Mouse (Mus musculus) C2C12 (cell line): ENCODE data around the gene Krt9. TPM values are rescaled to one million over a fixed set of nuclear protein-coding genes. Genes with fewer than 3 reads are reported as not detected.
A peak's percentile ranks its signal among the peaks of the same experiment; 100 is the strongest.

Experiments
- H3K27me3 ChIP-seq: one replicate; pipeline ENCODE4 v1.6.1; 2011; ENCODE audit not compliant: control insufficient read depth, insufficient read depth, insufficient read length
- H3K36me3 ChIP-seq: one replicate; pipeline ENCODE4 v1.6.1; 2011; ENCODE audit not compliant: control insufficient read depth, insufficient read depth
- H3K4me3 ChIP-seq: one replicate; pipeline ENCODE4 v1.5.1; 2011; ENCODE audit warnings: mild to moderate bottlenecking, control low read depth; ENCODE audit not compliant: poor library complexity, insufficient read depth, severe bottlenecking
- H3K79me2 ChIP-seq: one replicate; pipeline ENCODE4 v1.6.1; 2011; ENCODE audit not compliant: control insufficient read depth, insufficient read depth
- H3K79me3 ChIP-seq: one replicate; pipeline ENCODE4 v1.6.1; 2011; ENCODE audit warnings: low read depth, control low read depth
- H3ac ChIP-seq: one replicate; pipeline ENCODE3; 2011; ENCODE audit warnings: low read depth; ENCODE audit not compliant: control insufficient read depth, insufficient read length
- CEBPB ChIP-seq: IDR thresholded peaks from one replicate; pipeline ENCODE4 v1.6.1; 2011; ENCODE audit warnings: low read depth, mild to moderate bottlenecking, control low read depth, moderate library complexity
- CTCF ChIP-seq: IDR thresholded peaks from one replicate; pipeline ENCODE4 v1.5.1; 2011; ENCODE audit not compliant: control insufficient read depth, insufficient read depth, insufficient read length
- FOSL1 ChIP-seq: IDR thresholded peaks from one replicate; pipeline ENCODE4 v1.8.0; 2011; ENCODE audit warnings: mild to moderate bottlenecking, low read length; ENCODE audit not compliant: poor library complexity, insufficient read depth, severe bottlenecking
- MAX ChIP-seq: IDR thresholded peaks from one replicate; pipeline ENCODE4 v1.6.1; 2011; ENCODE audit warnings: mild to moderate bottlenecking, control low read depth
- MYOD1 ChIP-seq: IDR thresholded peaks from one replicate; pipeline ENCODE4 v1.6.1; 2011; ENCODE audit warnings: low read depth; ENCODE audit not compliant: control insufficient read depth, insufficient read length
- MYOG ChIP-seq: IDR thresholded peaks from one replicate; pipeline ENCODE4 v1.6.1; 2011; ENCODE audit not compliant: control insufficient read depth, insufficient read length; ENCODE audit errors: extremely low read depth
- USF1 ChIP-seq: IDR thresholded peaks from one replicate; pipeline ENCODE4 v1.6.1; 2011; ENCODE audit warnings: low read depth, mild to moderate bottlenecking, control low read depth, moderate library complexity
- polyA plus RNA-seq: library from polyadenylated mRNA; unstranded; fragments of >200 nt; fragmentation: generic; extraction: Trizol; gene quantifications from one replicate; pipeline ENCODE4 v1.2.1, GENCODE M21; 2012; ENCODE audit warnings: missing spikeins

The Krt9 gene
- polyA plus RNA-seq, 1 experiment, result 1.8 TPM

GRCm38 (mm10) chr11:100157908-100158477 lies 35.1 kb downstream of the Krt9 start:
- Histone ChIP-seq H3K27me3 (no peaks in the 10 kb centered on the region), H3K36me3 (no peaks in the 10 kb centered on the region), H3K4me3 (no peak overlapping the region), H3K79me3 (no peaks in the 10 kb centered on the region), H3K79me2 (no peaks in the 10 kb centered on the region), H3ac (no peak overlapping the region)
- TF ChIP-seq CTCF (no peak), FOSL1 (no peak), CEBPB (no peak), MYOD1 (no peak), USF1 (no peak), MAX (no peak), MYOG (no peak)

GRCm38 (mm10) chr11:100157331-100157730 lies 35.7 kb downstream of the Krt9 start:
- no peaks in the 10 kb centered on the region for H3K79me2 ChIP-seq
- no peaks in the 10 kb centered on the region for H3K27me3 ChIP-seq
- H3ac ChIP-seq, result no peak overlapping the region
- H3K36me3 ChIP-seq, result no peaks in the 10 kb centered on the region
- no peak overlapping the region for H3K4me3 ChIP-seq
- TF ChIP-seq MYOD1 (no peak), MAX (no peak)
- no peaks in the 10 kb centered on the region for H3K79me3 ChIP-seq

- H3K79me3 ChIP-seq, result no peaks in the 10 kb centered on the region
- no peaks in the 10 kb centered on the region for H3K36me3 ChIP-seq
- H3ac ChIP-seq, result no peak overlapping the region
- H3K4me3 ChIP-seq, result no peak overlapping the region
- H3K27me3 ChIP-seq, result no peaks in the 10 kb centered on the region
- H3K79me2 ChIP-seq, result no peaks in the 10 kb centered on the region
- TF ChIP-seq USF1 (no peak), FOSL1 (no peak), CEBPB (no peak), CTCF (no peak), MAX (no peak), MYOG (no peak), MYOD1 (no peak)
These were observed 37.4 kb downstream of the Krt9 start for GRCm38 (mm10) chr11:100155497-100156255.

- Histone ChIP-seq H3K79me3 (no peaks in the 10 kb centered on the region), H3ac (no peak within 1 kb of the TSS), H3K79me2 (no peaks in the 10 kb centered on the region), H3K4me3 (no peak within 1 kb of the TSS), H3K27me3 (no peaks in the 10 kb centered on the region), H3K36me3 (no peaks in the 10 kb centered on the region)
- TF ChIP-seq USF1 (no peak), MYOG (no peak), MYOD1 (no peak), MAX (no peak), FOSL1 (no peak), CTCF (no peak), CEBPB (no peak)
These were observed 44.3 kb downstream of the Krt9 start, which contains the start of gene Krt19 for GRCm38 (mm10) chr11:100148615-100149330. TSS of gene Krt19 (minus strand) at chr11:100148665.

GRCm38 (mm10) chr11:100147566-100148353 lies 45.3 kb downstream of the Krt9 start:
- TF ChIP-seq MYOG, result no peak
- peak; percentile 24 for TF ChIP-seq MYOD1
- TF ChIP-seq CEBPB, result no peak
- no peak for TF ChIP-seq USF1
- TF ChIP-seq CTCF, result no peak
- TF ChIP-seq MAX, result peak; percentile 15
- TF ChIP-seq FOSL1, result peak; percentile 75
- no peaks in the 10 kb centered on the region for H3K27me3 ChIP-seq

More at GRCm38 (mm10) chr11:100147566-100148353, 45.3 kb downstream of the Krt9 start:
- no peaks in the 10 kb centered on the region for H3K79me2 ChIP-seq
- no peaks in the 10 kb centered on the region for H3K36me3 ChIP-seq
- H3ac ChIP-seq, result no peak overlapping the region
- H3K79me3 ChIP-seq, result no peaks in the 10 kb centered on the region
- H3K4me3 ChIP-seq, result no peak overlapping the region
